Mouse (Mus musculus): Measurements from ENCODE around the gene Olfr1373. TPM values are rescaled to one million over a fixed set of nuclear protein-coding genes. Genes with fewer than 3 reads are reported as not detected.
A peak's percentile ranks its signal among the peaks of the same experiment; 100 is the strongest.

Olfr1373 gene
- total RNA-seq, 2 experiments from 2014 or later = not detected

DNA sequence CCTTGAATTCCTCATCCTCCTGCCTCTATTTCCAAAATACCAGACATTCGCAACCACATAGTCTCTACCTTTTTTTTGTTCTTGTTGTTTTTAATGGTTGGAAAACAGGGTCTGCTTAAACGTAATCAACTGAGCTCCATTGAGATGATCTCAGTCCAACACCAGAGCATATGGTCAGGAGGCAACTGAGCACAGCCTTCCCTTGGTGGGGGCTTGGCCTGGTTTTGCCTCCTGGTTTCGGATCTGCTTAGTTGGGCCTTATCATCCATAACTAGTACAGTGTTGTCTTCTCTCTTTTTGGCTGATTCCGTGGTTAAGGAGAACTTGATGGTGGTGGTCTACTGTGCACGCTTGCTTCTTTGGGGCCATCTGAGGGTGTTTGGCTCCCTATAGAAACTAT is 36.5 kb downstream of the Olfr1373 start:
- no peak for DNase-seq
- intact Hi-C loops (cut with DNase I) = no loop called here

DNA sequence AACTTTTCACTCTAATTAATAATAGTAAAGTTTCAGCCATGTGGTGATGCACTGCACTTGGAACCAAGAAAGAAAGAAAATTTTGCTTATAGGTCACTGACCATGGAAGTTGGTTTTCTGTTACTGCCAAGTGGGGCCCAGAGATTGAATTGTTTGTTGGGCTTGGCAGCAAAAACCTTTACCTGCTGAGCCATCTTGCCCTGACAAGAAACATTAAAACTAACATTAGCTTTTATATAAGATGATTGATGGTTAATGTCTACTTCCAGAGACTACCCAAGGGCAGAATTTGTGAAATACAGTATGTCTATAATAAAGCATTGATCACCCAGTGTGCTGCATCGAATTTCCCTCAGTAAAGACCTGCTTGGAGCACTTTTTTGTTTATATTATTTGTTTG is 38.9 kb downstream of the Olfr1373 start:
- intact Hi-C loops (cut with DNase I) = no loop called here
- no peak for DNase-seq

DNA sequence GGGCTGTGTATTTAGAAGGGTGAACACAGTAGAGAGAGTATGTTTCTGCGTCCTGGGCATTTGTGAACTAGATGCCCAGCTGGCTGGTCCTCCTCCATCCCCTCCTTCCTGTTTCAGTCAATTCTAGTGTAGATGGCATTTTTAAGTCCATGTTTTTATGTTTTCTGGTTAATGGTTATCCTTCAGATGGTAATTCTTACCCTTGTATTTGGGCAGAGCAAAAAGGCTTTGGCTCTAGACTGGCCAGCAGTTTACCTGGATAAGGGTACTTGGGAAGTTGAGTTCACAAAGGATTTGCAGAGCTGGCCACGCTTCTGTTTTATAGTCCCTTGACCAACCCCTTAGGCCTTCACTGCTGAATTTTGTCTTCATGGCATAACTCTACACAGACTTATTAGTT is 39.3 kb downstream of the Olfr1373 start:
- intact Hi-C loops (cut with DNase I) = no loop called here
- DNase-seq = no peak

DNA sequence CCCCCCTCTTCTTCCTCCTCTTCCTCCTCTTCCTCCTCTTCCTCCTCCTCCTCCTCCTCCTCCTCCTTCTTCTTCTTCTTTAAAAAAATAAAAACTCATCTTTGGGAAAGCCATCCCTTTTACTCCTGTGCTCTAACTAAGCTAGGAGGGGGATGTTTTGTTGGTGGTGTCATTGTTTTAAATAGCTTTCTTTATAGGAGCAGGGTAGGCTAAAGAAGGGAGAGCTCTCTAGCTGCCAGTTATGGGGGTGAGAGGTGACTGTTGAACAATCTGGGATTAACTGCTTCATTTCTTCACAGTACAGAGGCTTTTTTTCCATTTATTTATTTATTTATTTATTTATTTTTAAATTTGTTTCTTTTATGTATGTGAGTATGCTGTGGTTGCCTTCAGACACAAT is 39.8 kb downstream of the Olfr1373 start:
- no peak for DNase-seq
- intact Hi-C loops (cut with DNase I) = no loop called here

DNA sequence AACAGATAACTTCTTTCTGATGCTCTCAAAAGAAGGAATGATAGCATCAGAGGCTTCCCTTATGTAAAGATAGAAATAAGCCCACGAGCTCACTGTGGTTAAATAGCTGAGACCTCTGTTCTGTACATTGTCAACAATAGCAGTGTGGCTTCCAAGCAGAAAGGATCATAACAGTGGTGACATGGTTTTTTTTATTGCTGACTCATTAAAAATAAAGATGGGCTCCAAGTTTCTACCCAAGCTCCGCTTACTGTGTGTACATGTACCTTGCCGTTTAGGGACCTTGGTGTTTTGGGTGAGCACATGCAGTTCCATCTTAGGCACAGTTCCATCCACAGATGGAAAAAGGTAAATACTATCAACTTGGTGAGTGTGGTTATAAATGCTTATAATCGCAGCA is 42.4 kb downstream of the Olfr1373 start:
- intact Hi-C loops (cut with DNase I) = no loop called here
- DNase-seq = no peak

DNA sequence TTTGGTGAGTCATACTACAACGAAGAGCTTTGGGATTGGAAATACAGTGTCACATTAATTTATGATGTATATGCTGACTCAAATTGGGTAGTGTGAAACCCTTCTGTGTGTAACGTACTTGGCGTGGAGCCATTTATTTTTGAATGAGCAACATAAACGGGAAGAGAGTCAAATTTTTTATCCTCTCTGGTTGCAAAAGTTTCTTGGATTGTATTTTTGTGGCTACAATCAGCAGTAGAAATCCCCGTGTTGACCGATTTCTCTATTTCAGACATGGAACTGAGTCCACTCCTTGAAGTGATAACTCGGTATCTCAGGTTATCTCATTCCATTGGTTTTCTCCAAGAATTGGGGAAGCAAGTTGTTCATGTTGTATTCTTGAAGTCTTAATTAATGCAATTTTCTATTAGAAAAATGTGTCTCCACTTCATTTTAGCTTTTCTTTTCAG is 45.5 kb downstream of the Olfr1373 start:
- no peak for DNase-seq
- intact Hi-C loops (cut with DNase I) = loop anchor here (5.0 kb wide), 1 partner anchor 97 kb away; the partner anchor contains the start of genes Cdkl3 and Ube2b

DNA sequence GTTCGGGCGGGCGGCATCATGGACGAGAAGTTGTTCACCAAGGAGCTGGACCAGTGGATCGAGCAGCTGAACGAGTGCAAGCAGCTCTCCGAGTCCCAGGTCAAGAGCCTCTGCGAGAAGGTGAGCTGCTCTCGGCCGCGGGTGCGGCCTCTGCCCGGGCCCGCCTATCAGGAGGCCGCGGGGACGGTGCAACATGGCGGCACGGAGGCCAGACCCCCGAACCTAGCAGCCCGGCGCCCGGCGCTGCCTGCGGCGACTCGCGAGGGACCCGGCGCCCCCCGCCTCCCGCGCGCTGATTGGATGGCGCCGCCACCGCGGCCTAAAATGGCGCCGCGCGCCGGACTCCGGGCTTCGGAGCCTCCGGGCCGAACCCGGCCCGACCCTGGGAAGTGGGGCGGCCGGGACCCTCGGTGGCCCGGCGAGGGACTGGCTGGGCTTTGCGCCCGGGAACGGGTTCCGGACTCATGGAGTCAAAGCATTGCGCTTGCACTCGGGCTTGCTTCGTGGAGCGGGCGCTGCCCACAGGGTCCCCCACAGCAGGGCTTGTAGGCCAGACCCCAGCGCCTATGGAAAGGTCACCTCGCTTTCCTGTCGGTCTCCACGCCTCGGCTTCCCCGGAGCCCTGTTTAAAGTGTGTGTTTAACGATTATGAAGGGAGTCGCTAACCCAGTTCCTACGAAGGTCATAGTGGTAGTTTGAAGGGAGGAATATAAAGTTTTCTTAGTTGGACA is 46.1 kb downstream of the Olfr1373 start:
- intact Hi-C loops (cut with DNase I) = loop anchor here (5.0 kb wide), 1 partner anchor 97 kb away; the partner anchor contains the start of genes Cdkl3 and Ube2b
- peak; percentile 49 to 63 for DNase-seq

DNA sequence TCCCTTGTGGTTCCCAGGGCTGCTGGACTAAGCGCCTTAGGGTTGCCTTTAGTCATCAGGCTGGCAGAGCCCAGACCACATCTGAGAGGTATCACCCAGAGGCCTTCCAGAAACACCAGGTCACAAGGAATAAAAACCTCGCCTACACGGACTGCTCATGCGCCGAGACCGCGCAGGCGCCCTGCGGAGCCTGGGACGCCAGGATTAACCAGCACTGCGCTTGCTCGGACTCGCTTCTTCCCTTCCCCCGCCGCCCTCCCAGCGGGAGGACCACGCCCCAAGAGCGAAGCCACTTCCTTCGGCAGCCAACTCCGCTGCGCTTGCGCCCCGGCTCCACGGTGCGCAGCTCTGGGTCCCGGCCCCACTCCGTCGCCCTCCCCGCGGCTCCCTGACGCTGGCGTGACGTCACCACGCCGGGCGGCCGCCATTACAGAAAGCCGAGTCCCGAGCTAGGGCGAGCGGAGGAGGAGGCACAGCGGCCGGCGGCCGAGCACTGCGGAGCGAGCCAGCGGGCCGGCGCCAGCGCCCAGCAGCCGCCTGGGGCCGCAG is 46.9 kb downstream of the Olfr1373 start, which contains the start of gene Ppp2ca:
Ppp2ca (plus strand) TSS at position 284 of the 549 bp plus-strand sequence.
- DNase-seq = peak; percentile 95 to 97
- intact Hi-C loops (cut with DNase I) = loop anchor here (5.0 kb wide), 1 partner anchor 96 kb away; the partner anchor contains the start of genes Cdkl3 and Ube2b

DNA sequence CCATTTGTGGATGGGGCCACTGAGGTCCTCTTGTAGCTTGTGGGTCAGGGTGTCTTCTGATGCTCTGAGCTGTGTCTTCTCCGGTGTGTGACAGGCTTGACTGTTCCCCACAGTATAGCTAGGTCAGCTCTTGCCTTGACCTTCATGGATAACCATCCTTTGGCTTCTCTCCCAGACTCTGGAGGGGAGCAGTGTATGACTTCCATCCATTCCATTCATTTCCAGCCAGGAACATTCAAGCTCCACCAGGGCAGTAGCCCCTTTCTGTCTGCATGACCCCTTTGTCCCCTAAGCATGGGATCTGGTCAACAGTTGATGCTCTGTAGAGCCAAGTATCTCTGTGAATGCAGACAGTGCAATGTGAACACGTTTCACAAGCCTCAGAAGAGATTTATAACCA is 47.7 kb downstream of the Olfr1373 start:
- intact Hi-C loops (cut with DNase I) = loop anchor here (5.0 kb wide), 1 partner anchor 95 kb away; the partner anchor contains the start of genes Cdkl3 and Ube2b
- no peak for DNase-seq

DNA sequence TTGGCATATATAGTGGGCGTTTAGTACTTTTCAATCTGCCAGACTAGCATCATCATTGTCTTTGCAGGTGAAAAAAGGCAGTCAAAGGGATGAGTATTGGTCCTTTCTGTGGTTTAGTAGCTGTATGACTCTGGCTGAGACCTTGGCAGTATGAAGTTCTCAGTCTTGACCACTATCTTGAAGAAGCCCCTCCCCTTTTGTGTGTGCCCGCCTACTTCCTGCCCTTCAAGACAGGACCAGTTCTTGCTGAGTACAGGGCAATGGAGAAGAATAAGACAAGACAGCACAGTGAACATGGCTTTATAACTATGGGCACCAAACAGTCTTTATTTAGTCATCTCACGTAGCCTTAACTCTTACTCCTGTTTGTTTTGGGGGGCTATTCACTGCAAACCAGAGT is 48.3 kb downstream of the Olfr1373 start:
- intact Hi-C loops (cut with DNase I) = loop anchor here (5.0 kb wide), 1 partner anchor 95 kb away; the partner anchor contains the start of genes Cdkl3 and Ube2b

More for the DNA sequence above, 48.3 kb downstream of the Olfr1373 start:
- DNase-seq = no peak

Small RNA genes lying within 50 kb of the gene (microRNA-seq; reads per million reads assigned to microRNA genes)
- gene Gm24157 = 0 reads per million in 2 experiments
- gene Mir3061 = 24.3 to 29.0 reads per million in 2 experiments

Other genes with a start within 250 kb of the Olfr1373 start
- gene Cdkn2aipnl, start 177.9 kb downstream of the Olfr1373 start, total RNA-seq (2021) = 10 to 100 TPM; 20.1 to 21.9 TPM
- 100 to 1,000 TPM; 386 to 446 TPM for gene Ube2b, start 144.8 kb downstream of the Olfr1373 start, total RNA-seq (2021)
- 1 to 10 TPM; 1.6 to 2.5 TPM for gene Cdkl3, start 141.3 kb downstream of the Olfr1373 start, total RNA-seq (2021)
- gene Ppp2ca, start 46.8 kb downstream of the Olfr1373 start, total RNA-seq (2021) = 10 to 100 TPM; 37.0 to 44.3 TPM
- not detected for gene Olfr1371, start 68.5 kb upstream of the Olfr1373 start, total RNA-seq (2021)
- gene Skp1a, start 86.5 kb upstream of the Olfr1373 start, total RNA-seq (2021) = 100 to 1,000 TPM; 244 to 259 TPM
- gene Tcf7, start 137.5 kb upstream of the Olfr1373 start, total RNA-seq (2021) = 1 to 10 TPM in 1 of 2 experiments, under 1 TPM in 1; 0.62 to 6.2 TPM
- 1,000 to 10,000 TPM; 1,307 to 1,453 TPM for gene Vdac1, start 215.3 kb upstream of the Olfr1373 start, total RNA-seq (2021)

Data from gastrocnemius, postnatal 36 days (tissue).